Mouse (Mus musculus) CH12.LX (cell line): ENCODE data around the gene Uqcc3. TPM values are rescaled to one million over a fixed set of nuclear protein-coding genes. Genes with fewer than 3 reads are reported as not detected.

ENCODE experiments used
- DNase-seq: peaks from one replicate; pipeline ENCODE4 v3.0.0-alpha.2; 2013; ENCODE audit errors: extremely low read depth
- H3K27ac ChIP-seq: 2 replicates; pipeline ENCODE4 v1.5.1; 2012; ENCODE audit warnings: low read depth, mild to moderate bottlenecking, control low read depth, moderate library complexity; ENCODE audit not compliant: insufficient read depth
- H3K27me3 ChIP-seq: replicated peaks from 2 replicates; pipeline ENCODE3; 2012; ENCODE audit warnings: inconsistent platforms
- H3K36me3 ChIP-seq, 2 experiments: replicated peaks in 1 of 2; 2 replicates each; pipeline versions ENCODE3 to v1.6.1; 2012; ENCODE audit warnings: inconsistent platforms in 1 of 2, low read length in 1 of 2, mild to moderate bottlenecking in 1 of 2, mixed read lengths in 1 of 2, moderate library complexity in 1 of 2; ENCODE audit not compliant: control insufficient read depth in 1 of 2, insufficient read depth in 1 of 2
- H3K4me1 ChIP-seq, 2 experiments: 2 replicates each; pipeline ENCODE4 v1.6.1; 2012; ENCODE audit warnings: inconsistent platforms in 1 of 2, moderate library complexity in 1 of 2; ENCODE audit not compliant: insufficient read depth in 2 of 2, control insufficient read depth in 1 of 2
- H3K4me2 ChIP-seq: 2 replicates; pipeline ENCODE4 v1.6.1; 2012; ENCODE audit warnings: low read depth, mild to moderate bottlenecking, control low read depth; ENCODE audit not compliant: poor library complexity, insufficient read depth, severe bottlenecking
- H3K4me3 ChIP-seq, 3 experiments: fragments of 150-350 bp in 1 of 3; sonication (generic) in 1 of 3; replicated peaks in 1 of 3; 2 replicates each; pipeline versions ENCODE3 to v1.5.1; 2011 to 2012; ENCODE audit warnings: low read depth in 2 of 3, low read length in 2 of 3, mild to moderate bottlenecking in 2 of 3, moderate library complexity in 2 of 3, control low read depth in 1 of 3, improper control_type of control experiment in 1 of 3, inconsistent platforms in 1 of 3, mixed read lengths in 1 of 3; ENCODE audit not compliant: poor library complexity in 1 of 3
- H3K79me2 ChIP-seq: replicated peaks from 2 replicates; pipeline ENCODE4 v1.6.1; 2012; ENCODE audit warnings: mild to moderate bottlenecking, moderate library complexity; ENCODE audit not compliant: control insufficient read depth, poor library complexity, insufficient read depth, severe bottlenecking; ENCODE audit errors: extremely low read depth
- H3K9ac ChIP-seq: 2 replicates; pipeline ENCODE4 v1.6.1; 2012; ENCODE audit warnings: low read depth, mild to moderate bottlenecking, control low read depth, moderate library complexity; ENCODE audit not compliant: insufficient read depth
- H3K9me3 ChIP-seq: replicated peaks from 2 replicates; pipeline ENCODE3; 2012; ENCODE audit warnings: low read length, inconsistent platforms, mixed read lengths
- BHLHE40 ChIP-seq: IDR thresholded peaks from 2 replicates; pipeline ENCODE4 v1.6.1; 2011; ENCODE audit warnings: mild to moderate bottlenecking, low read depth, low read length, improper control_type of control experiment
- CHD1 ChIP-seq: IDR thresholded peaks from 2 replicates; pipeline ENCODE4 v1.6.1; 2012; ENCODE audit warnings: low read depth, low read length, improper control_type of control experiment, inconsistent platforms
- CHD2 ChIP-seq: IDR thresholded peaks from 2 replicates; pipeline ENCODE4 v1.6.1; 2011; ENCODE audit warnings: low read length, improper control_type of control experiment
- ELF1 ChIP-seq: IDR thresholded peaks from 2 replicates; pipeline ENCODE4 v1.6.1; 2014; ENCODE audit warnings: low read depth, mild to moderate bottlenecking, inconsistent platforms, low read length, improper control_type of control experiment
- GABPA ChIP-seq: IDR thresholded peaks from 2 replicates; pipeline ENCODE4 v1.6.1; 2012; ENCODE audit warnings: low read depth, low read length, improper control_type of control experiment, inconsistent platforms; ENCODE audit not compliant: insufficient replicate concordance
- HCFC1 ChIP-seq: IDR thresholded peaks from 2 replicates; pipeline ENCODE4 v1.6.1; 2012; ENCODE audit warnings: low read depth, mild to moderate bottlenecking, inconsistent platforms, low read length, improper control_type of control experiment
- IRF4 ChIP-seq: IDR thresholded peaks from 2 replicates; pipeline ENCODE4 v1.6.1; 2014; ENCODE audit warnings: low read depth, mild to moderate bottlenecking, inconsistent platforms, low read length, improper control_type of control experiment
- JUN ChIP-seq: IDR thresholded peaks from 2 replicates; pipeline ENCODE4 v1.6.1; 2011; ENCODE audit warnings: low read depth, mild to moderate bottlenecking, low read length, improper control_type of control experiment, moderate library complexity; ENCODE audit not compliant: insufficient read depth
- JUND ChIP-seq: conservative IDR thresholded peaks from 2 replicates; pipeline ENCODE4 v1.6.1; 2011; ENCODE audit warnings: low read depth, low read length, improper control_type of control experiment
- KAT2A ChIP-seq: IDR thresholded peaks from 2 replicates; pipeline ENCODE4 v1.6.1; 2012; ENCODE audit warnings: low read length, improper control_type of control experiment, inconsistent platforms; ENCODE audit not compliant: insufficient replicate concordance
- MAFK ChIP-seq: IDR thresholded peaks from 2 replicates; pipeline ENCODE4 v1.6.1; 2011; ENCODE audit warnings: low read length, improper control_type of control experiment; ENCODE audit not compliant: insufficient replicate concordance
- MAX ChIP-seq: IDR thresholded peaks from 2 replicates; pipeline ENCODE4 v1.6.1; 2011; ENCODE audit warnings: low read length, improper control_type of control experiment
- MAZ ChIP-seq: IDR thresholded peaks from 2 replicates; pipeline ENCODE4 v1.6.1; 2012; ENCODE audit warnings: low read depth, mild to moderate bottlenecking, inconsistent platforms, low read length, improper control_type of control experiment, moderate library complexity
- MEF2A ChIP-seq: IDR thresholded peaks from 2 replicates; pipeline ENCODE4 v1.6.1; 2014; ENCODE audit warnings: low read depth, mild to moderate bottlenecking, inconsistent platforms, low read length, improper control_type of control experiment, borderline replicate concordance
- MXI1 ChIP-seq: IDR thresholded peaks from 2 replicates; pipeline ENCODE4 v1.6.1; 2011; ENCODE audit warnings: mild to moderate bottlenecking, low read depth, low read length, improper control_type of control experiment
- MYC ChIP-seq: IDR thresholded peaks from 2 replicates; pipeline ENCODE4 v1.6.1; 2011; ENCODE audit warnings: low read depth, mild to moderate bottlenecking, improper control_type of control experiment, low read length
- NELFE ChIP-seq: IDR thresholded peaks from 2 replicates; pipeline ENCODE4 v1.6.1; 2011; ENCODE audit warnings: low read depth, low read length, improper control_type of control experiment
- POLR2A ChIP-seq: IDR thresholded peaks from 2 replicates; pipeline ENCODE4 v1.6.1; 2011; ENCODE audit warnings: low read depth, mild to moderate bottlenecking, improper control_type of control experiment, low read length
- POLR2AphosphoS2 ChIP-seq: IDR thresholded peaks from 2 replicates; pipeline ENCODE4 v1.6.1; 2011; ENCODE audit warnings: low read depth, low read length, improper control_type of control experiment
- RCOR1 ChIP-seq: conservative IDR thresholded peaks from 2 replicates; pipeline ENCODE4 v1.6.1; 2012; ENCODE audit warnings: low read depth, mild to moderate bottlenecking, inconsistent platforms, low read length, improper control_type of control experiment
- SIN3A ChIP-seq: IDR thresholded peaks from 2 replicates; pipeline ENCODE4 v1.6.1; 2012; ENCODE audit warnings: low read length, improper control_type of control experiment, inconsistent platforms
- SMC3 ChIP-seq: IDR thresholded peaks from 2 replicates; pipeline ENCODE4 v1.6.1; 2011; ENCODE audit warnings: low read depth, low read length, improper control_type of control experiment
- TBP ChIP-seq: conservative IDR thresholded peaks from 2 replicates; pipeline ENCODE4 v1.6.1; 2011; ENCODE audit warnings: low read depth, low read length, improper control_type of control experiment
- TCF12 ChIP-seq: IDR thresholded peaks from 2 replicates; pipeline ENCODE4 v1.6.1; 2014; ENCODE audit warnings: low read depth, mild to moderate bottlenecking, inconsistent platforms, low read length, improper control_type of control experiment
- UBTF ChIP-seq: IDR thresholded peaks from 2 replicates; pipeline ENCODE4 v1.6.1; 2012; ENCODE audit warnings: low read depth, mild to moderate bottlenecking, inconsistent platforms, low read length, improper control_type of control experiment, moderate library complexity
- USF1 ChIP-seq: IDR thresholded peaks from 2 replicates; pipeline ENCODE4 v1.6.1; 2014; ENCODE audit warnings: low read depth, mild to moderate bottlenecking, inconsistent platforms, low read length, improper control_type of control experiment
- USF2 ChIP-seq: conservative IDR thresholded peaks from 2 replicates; pipeline ENCODE4 v1.6.1; 2011; ENCODE audit warnings: low read depth, low read length, improper control_type of control experiment
- ZC3H11A ChIP-seq: IDR thresholded peaks from 2 replicates; pipeline ENCODE4 v1.6.1; 2012; ENCODE audit warnings: low read depth, mild to moderate bottlenecking, inconsistent platforms, low read length, improper control_type of control experiment
- ZMIZ1 ChIP-seq: IDR thresholded peaks from 2 replicates; pipeline ENCODE4 v1.6.1; 2012; ENCODE audit warnings: low read depth, mild to moderate bottlenecking, inconsistent platforms, low read length, improper control_type of control experiment
- dilution Hi-C: fragments of 300-500 bp; cut with MboI; formaldehyde crosslinking; loops from 2 replicates; pipeline ENCODE4 v1.14.3; 2020; ENCODE audit warnings: low sequenced_read_pairs; ENCODE audit not compliant: extremely low pct_unique_long_range_greater_than_20kb, extremely low pct_ligation_motif_present
- in situ Hi-C: fragments of 300-500 bp; cut with MboI; formaldehyde crosslinking; loops from 3 replicates; pipeline ENCODE4 v1.14.3; 2019; ENCODE audit warnings: low sequenced_read_pairs, low pct_ligation_motif_present, low pct_unique_long_range_greater_than_20kb, mixed read lengths
- polyA plus RNA-seq: library from polyadenylated mRNA; unstranded; fragments of >175 nt; gene quantifications from 2 replicates; pipeline ENCODE4 v1.2.1, GENCODE M21; 2012; ENCODE audit warnings: low read depth; ENCODE audit not compliant: insufficient read length
- total RNA-seq, 2 experiments: library from RNA; depleted of rRNA; stranded (reverse); fragments of 300-350 nt in 1 of 2; fragments of >200 nt in 1 of 2; gene quantifications; 2 replicates each; pipeline ENCODE4 v1.2.3; 2012 to 2014

Uqcc3 gene
- total and polyA plus RNA-seq, 3 experiments, result 23.5 to 56.6 (median 42.6) TPM

GRCm38 (mm10) chr19:8920836-8921291 lies 40.1 kb upstream of the Uqcc3 start:
- no peaks in the 10 kb centered on the region for H3K27me3 ChIP-seq
- H3K9ac ChIP-seq, result peak overlapping the region; percentile 96
- H3K27ac ChIP-seq, result peak overlapping the region; percentile 96
- peak overlapping the region; percentile 81 to 95 (median 94) for H3K4me3 ChIP-seq
- TF ChIP-seq MAFK (no peak), MAX (peak; percentile 69), RCOR1 (no peak), USF2 (peak; percentile 94), USF1 (peak; percentile 92), SIN3A (peak; percentile 69), BHLHE40 (peak; percentile 90)
- TF ChIP-seq, all 38 proteins: peak for 5
- H3K4me1 ChIP-seq, result peaks cover 0 to 18% of the 10 kb centered on the region in 2 experiments; a peak in 2 of 4 replicates
- DNase-seq, result peak; percentile 69
- no peaks in the 10 kb centered on the region for H3K9me3 ChIP-seq
- dilution Hi-C loops, result no loop called here
- peak overlapping the region; percentile 74 for H3K4me2 ChIP-seq
- peaks cover 19% of the 10 kb centered on the region for H3K79me2 ChIP-seq
- peaks cover 21 to 39% of the 10 kb centered on the region in 2 experiments for H3K36me3 ChIP-seq
- in situ Hi-C loops, result no loop called here

- TF ChIP-seq JUN, result no peak
- TF ChIP-seq HCFC1, result peak; percentile 78
- TF ChIP-seq SIN3A, result peak; percentile 1; the same call in 1 of the 2 replicates
- TF ChIP-seq MYC, result no peak; the same call in 1 of the 2 replicates
- TF ChIP-seq SMC3, result no peak
- TF ChIP-seq GABPA, result no peak
- TF ChIP-seq UBTF, result 0 out of 2 replicates have a peak, but pooled peaks have one; percentile 24
- no peak for TF ChIP-seq USF1
- no peak; the same call in 1 of the 2 replicates for TF ChIP-seq MEF2A
- no peak for TF ChIP-seq IRF4
- no peak for TF ChIP-seq RCOR1
- peak; percentile 54; the same call in 1 of the 2 replicates for TF ChIP-seq TBP
- no peak for TF ChIP-seq MAX
- TF ChIP-seq KAT2A, result peak; percentile 45; the same call in 1 of the 2 replicates
- no peak; the same call in 1 of the 2 replicates for TF ChIP-seq POLR2AphosphoS2
- no peak; the same call in 1 of the 2 replicates for TF ChIP-seq MAZ
- TF ChIP-seq POLR2A, result peak; percentile 94
- TF ChIP-seq ZMIZ1, result no peak; the same call in none of the 2 replicates
- TF ChIP-seq CHD1, result no peak
- TF ChIP-seq JUND, result no peak
- TF ChIP-seq ZC3H11A, result no peak
- TF ChIP-seq TCF12, result 0 out of 2 replicates have a peak, but pooled peaks have one; percentile 40
- TF ChIP-seq CHD2, result no peak
- no peak for TF ChIP-seq MAFK
- peak; percentile 67 for TF ChIP-seq MXI1
- peak; percentile 85 for TF ChIP-seq ELF1
- peak; percentile 81; the same call in 1 of the 2 replicates for TF ChIP-seq NELFE
- TF ChIP-seq, all 38 proteins: peak for 10
- peaks cover 19% of the 10 kb centered on the region for H3K79me2 ChIP-seq
- dilution Hi-C loops (no loop called here), in situ Hi-C loops (no loop called here)
- H3K27me3 ChIP-seq, result no peaks in the 10 kb centered on the region
- peak within 1 kb of the TSS; percentile 96 for H3K9ac ChIP-seq
- H3K4me3 ChIP-seq, result peak within 1 kb of the TSS; percentile 81 to 95 (median 94)
- H3K36me3 ChIP-seq, result peaks cover 21 to 39% of the 10 kb centered on the region in 2 experiments
- peaks cover 0 to 18% of the 10 kb centered on the region in 2 experiments; a peak in 2 of 4 replicates for H3K4me1 ChIP-seq
- peak within 1 kb of the TSS; percentile 93 for H3K4me2 ChIP-seq
- no peaks in the 10 kb centered on the region for H3K9me3 ChIP-seq
- peak; percentile 89 for DNase-seq
- peak within 1 kb of the TSS; percentile 96 for H3K27ac ChIP-seq
Observed at GRCm38 (mm10) chr19:8920073-8920736, 39.5 kb upstream of the Uqcc3 start, which contains the start of gene B3gat3. Gene B3gat3 (plus strand): TSS chr19:8920374.
